Mouse (Mus musculus) layer of hippocampus, adult 18-20 months (tissue): Measurements from ENCODE around the gene Tspan6. TPM values are rescaled to one million over a fixed set of nuclear protein-coding genes. Genes with fewer than 3 reads are reported as not detected.
A peak's percentile ranks its signal among the peaks of the same experiment; 100 is the strongest.

Experiments
- DNase-seq, 2 experiments: peaks; one replicate each; pipeline ENCODE4 v3.0.0; 2022; ENCODE audit warnings: low spot score in 2 of 2
- long read RNA-seq: library from polyadenylated mRNA; stranded (forward); transcript quantifications from one replicate; pipeline ENCODE4 v2.0.0, GENCODE M21; 2021
- total RNA-seq, 2 experiments: library from RNA; stranded (reverse); gene quantifications; 2 replicates each; pipeline ENCODE4 v1.2.3; 2021

The Tspan6 gene
- 10 to 100 TPM; 13.5 to 14.2 TPM for total RNA-seq
- long read RNA-seq, transcript Tspan6-201 (8 exons, 1,765 nt): major isoform, 14 of 16 reads
- long read RNA-seq, partial matches to known transcripts: 0 of 16 reads
- long read RNA-seq, other reads (novel, unspliced or antisense): 2 of 16 reads

DNA sequence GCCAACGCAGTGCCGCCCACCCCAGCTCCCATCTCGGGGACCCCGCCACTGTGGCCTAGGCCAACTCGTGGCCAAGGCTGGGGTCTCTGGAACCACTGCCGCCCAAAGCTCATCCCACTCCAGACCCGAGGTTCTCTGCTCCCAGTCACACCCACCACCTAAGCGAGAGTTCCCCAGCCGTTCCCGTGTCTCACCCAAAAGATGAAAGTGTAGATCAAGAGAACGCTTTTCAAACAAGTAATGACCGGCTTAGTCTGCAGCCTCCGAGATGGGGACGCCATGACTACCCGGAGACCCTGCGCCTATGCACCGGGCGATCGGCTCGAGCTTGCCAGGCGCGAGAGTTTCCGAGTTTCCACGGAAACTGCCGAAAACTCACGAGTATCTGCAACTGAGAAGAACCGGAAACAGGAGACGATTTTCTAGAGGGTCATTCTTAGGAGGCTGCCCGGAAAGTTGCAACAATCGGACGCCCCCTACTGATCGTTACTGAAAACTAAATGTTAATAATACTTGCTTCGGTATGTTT lies at the start of gene Tspan6:
Gene Tspan6 (minus strand): TSS at position 416 of the 529 bp plus-strand sequence.
- DNase-seq: peak; percentile 58 to 90

DNA sequence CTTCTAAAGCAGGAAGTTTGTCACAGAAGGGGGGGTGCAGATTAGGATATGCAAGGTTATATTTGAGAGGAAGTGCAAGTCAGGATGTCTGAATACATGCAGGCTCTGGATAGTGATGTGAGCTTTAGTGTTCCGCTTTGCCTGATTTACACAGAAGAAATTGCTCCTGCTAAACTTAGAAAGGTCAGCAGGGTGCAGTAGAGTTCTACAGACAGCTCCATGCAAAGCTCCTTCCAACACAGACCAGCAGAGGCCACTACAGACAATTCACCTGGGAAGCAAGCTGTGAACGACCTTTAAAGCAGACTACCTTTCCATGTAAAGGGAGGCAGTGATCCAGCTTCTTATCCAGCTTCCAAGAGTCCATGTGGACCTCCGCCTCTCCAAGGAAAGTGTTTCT lies 49.2 kb upstream of the Tspan6 start:
- DNase-seq: peak; percentile 6 to 66

GRCm38 (mm10) chrX:133939561-133939960 lies 41.3 kb upstream of the Tspan6 start:
- no peak for DNase-seq

DNA sequence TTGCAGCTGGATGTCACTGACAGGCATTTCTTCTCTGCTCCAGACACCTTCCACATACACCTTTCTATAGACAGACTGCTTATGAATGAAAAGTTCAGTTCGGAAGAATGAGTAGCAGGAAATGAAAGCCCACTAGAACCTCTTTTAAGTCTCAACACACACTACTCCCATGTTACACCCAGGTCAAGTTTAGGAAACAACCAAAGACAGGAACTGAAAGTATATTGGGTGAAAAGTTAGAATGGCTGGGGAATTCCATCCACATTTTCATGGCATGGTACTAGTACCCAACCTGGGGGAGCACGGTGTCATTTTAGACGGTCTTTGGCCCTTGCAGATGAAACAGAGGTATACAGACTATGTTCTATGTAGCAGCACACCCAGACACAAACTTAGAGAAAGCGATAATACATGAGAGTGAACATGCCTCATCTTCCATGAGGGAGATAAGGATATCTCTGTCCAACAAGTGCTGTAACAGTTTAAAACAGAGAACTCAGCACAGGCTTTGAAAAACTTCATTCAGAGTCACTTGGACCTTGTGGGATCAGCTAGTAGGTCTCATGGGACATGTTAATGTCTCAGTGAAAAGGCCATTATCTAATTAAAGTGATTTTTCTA lies 38.5 kb upstream of the Tspan6 start:
- DNase-seq: no peak

- DNase-seq: peak in 1 of 2 experiments; percentile 61
Observed at GRCm38 (mm10) chrX:133931302-133932013, 33.2 kb upstream of the Tspan6 start.

- DNase-seq: no peak
Observed at GRCm38 (mm10) chrX:133926760-133927159, 28.5 kb upstream of the Tspan6 start.

- peak in 1 of 2 experiments; percentile 9 for DNase-seq
Observed at GRCm38 (mm10) chrX:133921187-133921586, 23.0 kb upstream of the Tspan6 start.

- DNase-seq: no peak
Observed at GRCm38 (mm10) chrX:133914219-133914618, 16.0 kb upstream of the Tspan6 start.

- no peak for DNase-seq
Observed at GRCm38 (mm10) chrX:133913006-133913405, 14.8 kb upstream of the Tspan6 start.

- no peak for DNase-seq
Observed at GRCm38 (mm10) chrX:133911397-133912103, 13.3 kb upstream of the Tspan6 start.

DNA sequence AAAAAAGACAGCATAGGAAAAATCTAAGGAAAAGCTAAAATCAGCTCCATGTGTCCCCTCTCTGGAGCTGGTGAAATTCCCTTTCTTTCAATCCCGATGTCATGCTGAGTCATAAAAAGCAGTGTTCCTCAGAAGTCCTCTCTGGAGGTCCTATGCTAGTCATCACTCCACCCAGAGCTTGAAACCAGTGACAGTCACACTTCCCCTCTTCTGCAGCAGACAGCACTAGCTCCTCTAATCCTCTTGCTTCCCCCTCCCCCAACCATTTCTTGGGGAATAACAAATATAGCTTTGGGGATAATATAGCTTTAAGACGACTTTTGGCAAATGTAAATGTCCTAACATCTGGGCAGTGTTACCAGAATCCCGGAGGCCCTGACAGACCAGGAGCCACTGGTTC lies 10.0 kb upstream of the Tspan6 start, which contains the start of gene Srpx2:
Gene Srpx2 (plus strand): TSS at position 166 of the 400 bp plus-strand sequence.
- DNase-seq: no peak

GRCm38 (mm10) chrX:133888111-133888510 lies 10.1 kb downstream of the Tspan6 start:
- no peak for DNase-seq

DNA sequence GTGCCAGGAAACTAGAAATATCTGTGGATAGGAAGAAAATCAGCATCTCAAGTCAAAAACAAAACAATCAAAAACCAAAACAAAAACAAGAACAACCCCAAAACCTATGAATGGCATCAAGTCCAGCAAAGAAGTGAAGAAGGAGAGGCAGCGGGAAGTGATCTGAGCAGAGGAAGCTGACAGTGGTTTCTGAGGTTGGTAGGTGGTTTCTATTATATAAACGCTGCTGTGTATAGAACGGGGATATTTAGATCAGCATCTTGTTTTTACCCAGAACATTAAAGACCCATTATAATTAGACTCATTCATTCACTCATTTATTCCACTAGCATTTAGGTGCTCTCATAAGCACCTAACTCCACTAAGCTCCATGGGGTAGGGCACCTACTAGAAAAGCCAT lies 10.9 kb downstream of the Tspan6 start:
- DNase-seq: no peak

- DNase-seq: no peak
Observed at GRCm38 (mm10) chrX:133869743-133870142, 28.5 kb downstream of the Tspan6 start.

DNA sequence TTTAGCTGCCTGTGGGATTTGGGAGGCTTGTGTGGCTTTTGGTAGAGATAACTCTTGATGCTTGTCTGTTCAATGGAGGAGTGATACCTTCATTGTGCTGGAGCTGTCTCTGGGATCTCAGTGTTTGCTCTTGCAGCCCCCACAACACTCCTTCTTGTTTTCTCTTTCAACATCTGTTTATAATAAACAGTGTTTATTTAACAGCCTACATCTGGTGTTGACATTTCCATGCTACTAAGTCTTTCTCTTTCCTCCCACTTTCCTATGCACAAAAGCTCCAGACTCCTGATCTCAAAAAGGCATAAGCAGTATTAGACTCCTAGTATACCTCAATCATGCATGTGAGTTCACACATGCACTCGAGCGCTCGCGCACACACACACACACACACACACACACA lies 44.6 kb downstream of the Tspan6 start:
- no peak for DNase-seq

DNA sequence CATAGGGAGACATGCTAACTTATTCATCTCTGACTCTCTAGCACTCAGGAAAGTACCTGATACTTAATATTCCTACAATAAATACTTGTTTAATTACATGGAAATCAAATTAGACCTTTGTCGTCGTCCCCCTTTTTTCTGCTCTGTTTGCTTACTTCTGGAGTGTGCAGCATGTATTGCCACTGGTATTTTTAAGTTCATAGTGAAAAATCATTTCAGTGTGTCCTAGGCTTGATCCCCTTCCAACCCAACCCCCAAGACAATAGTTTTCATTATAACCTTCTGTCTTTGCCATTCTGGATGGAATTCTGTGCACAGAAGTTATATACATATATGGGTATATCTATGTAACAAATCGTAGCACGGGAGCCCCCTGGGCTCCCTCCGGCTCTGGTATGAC lies 47.5 kb downstream of the Tspan6 start, which contains the start of gene Tnmd:
Gene Tnmd (plus strand): TSS at position 301 of the 400 bp plus-strand sequence.
- DNase-seq: no peak

Other genes starting within 250 kb of the Tspan6 start
- gene Pcdh19, start 209.4 kb downstream of the Tspan6 start, total RNA-seq: 10 to 100 TPM; 75.8 to 80.0 TPM
- not detected for gene Tnmd, start 47.4 kb downstream of the Tspan6 start, total RNA-seq
- under 1 TPM; 0.58 to 0.77 TPM for gene Srpx2, start 10.0 kb upstream of the Tspan6 start, total RNA-seq
- 1 to 10 TPM; 1.1 to 1.7 TPM for gene Sytl4, start 83.4 kb upstream of the Tspan6 start, total RNA-seq
- 10 to 100 TPM; 92.4 to 95.7 TPM for gene Cstf2, start 160.8 kb upstream of the Tspan6 start, total RNA-seq